Mouse (Mus musculus): ENCODE data around the gene Olfr839-ps1. TPM values are rescaled to one million over a fixed set of nuclear protein-coding genes. Genes with fewer than 3 reads are reported as not detected.

The Olfr839-ps1 gene
- under 1 TPM; 0.05 to 0.08 TPM for total RNA-seq (2021)
- long read RNA-seq, experiment 1 = 0 reads
- long read RNA-seq, experiment 2 = 0 reads

DNA sequence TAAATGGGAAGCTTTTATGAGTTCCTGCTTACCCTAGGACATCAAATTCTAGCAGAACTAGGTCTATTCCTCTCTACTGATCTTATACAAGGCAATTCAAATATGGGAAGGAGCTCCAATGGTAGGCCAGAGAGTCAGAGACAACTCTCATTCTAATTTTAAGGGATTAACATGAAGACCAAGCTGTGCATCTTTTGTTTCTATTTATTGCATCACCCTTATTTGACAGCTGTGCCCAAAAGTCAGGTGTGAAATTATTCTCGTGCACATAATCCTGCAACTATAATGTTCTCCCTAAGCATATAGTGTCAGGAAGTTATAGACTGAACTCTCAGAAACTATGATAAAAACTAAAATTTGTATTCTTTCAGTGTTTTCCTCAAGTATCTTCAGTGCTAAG, at the start of gene Olfr839-ps1:
TSS of gene Olfr839-ps1 (minus strand) at position 101 of the 400 bp plus-strand sequence.
- Histone ChIP-seq H3K27ac (no peak within 1 kb of the TSS), H3K4me3 (no peak within 1 kb of the TSS)
- no peak for DNase-seq (ENCODE audit: low spot score in 2 of 2)
- TF ChIP-seq CTCF (conservative IDR thresholded peaks at IDR 0.05) = no peak

DNA sequence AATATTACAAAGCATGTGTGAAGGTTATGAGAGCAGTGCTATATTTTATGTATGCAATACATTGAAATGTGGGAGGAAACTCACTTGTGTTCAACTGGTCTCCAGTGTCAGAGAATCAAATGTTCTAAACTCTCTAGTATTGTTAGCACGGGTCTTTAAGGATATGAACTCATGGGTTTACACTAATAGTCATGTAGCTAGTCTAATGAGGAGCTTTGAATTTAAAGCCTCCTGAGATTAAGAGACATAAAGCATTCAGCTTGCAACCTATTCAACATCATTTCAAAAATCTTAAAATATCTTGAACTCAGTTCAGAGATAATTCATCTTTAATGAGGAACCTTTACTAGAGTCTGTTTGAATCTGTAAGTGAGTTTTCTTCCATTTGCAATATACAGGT, 41.1 kb downstream of the Olfr839-ps1 start, which contains the start of gene Olfr837:
TSS of gene Olfr837 (plus strand) at position 301 of the 400 bp plus-strand sequence.
- H3K4me3 ChIP-seq = no peak within 1 kb of the TSS
- no peak within 1 kb of the TSS for H3K27ac ChIP-seq
- DNase-seq (ENCODE audit: low spot score in 2 of 2) = no peak
- TF ChIP-seq CTCF (conservative IDR thresholded peaks at IDR 0.05) = no peak

DNA sequence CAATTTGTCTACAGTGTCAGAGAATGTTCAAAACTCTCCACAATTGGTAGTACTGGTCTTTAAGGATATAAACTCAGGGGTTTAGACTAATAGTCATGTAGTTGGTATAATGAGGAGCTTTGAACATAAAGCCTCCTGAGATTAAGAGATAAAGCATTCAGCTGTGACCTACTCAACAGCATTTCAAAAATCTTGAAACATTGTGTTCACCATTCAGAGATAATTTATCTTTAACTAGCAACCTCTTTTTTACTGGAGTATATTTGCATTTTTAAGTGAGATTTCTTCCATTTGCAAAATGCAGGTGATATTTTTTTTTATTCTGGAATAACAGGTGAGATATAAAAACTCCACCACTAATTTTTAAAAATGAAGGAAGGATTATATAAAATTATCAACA, 57.0 kb downstream of the Olfr839-ps1 start, which contains the start of gene Olfr836:
TSS of gene Olfr836 (plus strand) at position 301 of the 400 bp plus-strand sequence.
- H3K4me3 ChIP-seq = no peak within 1 kb of the TSS
- TF ChIP-seq CTCF (conservative IDR thresholded peaks at IDR 0.05) = no peak
- no peak for DNase-seq (ENCODE audit: low spot score in 2 of 2)
- H3K27ac ChIP-seq = no peak within 1 kb of the TSS

Other genes starting within 250 kb of the Olfr839-ps1 start
- not detected for gene Olfr832, start 240.2 kb downstream of the Olfr839-ps1 start, total RNA-seq (2021)
- not detected for gene Olfr834, start 189.3 kb downstream of the Olfr839-ps1 start, total RNA-seq (2021)
- not detected for gene Olfr835, start 144.6 kb downstream of the Olfr839-ps1 start, total RNA-seq (2021)
- gene Olfr836, start 56.9 kb downstream of the Olfr839-ps1 start, total RNA-seq (2021) = not detected
- not detected for gene Olfr837, start 41.0 kb downstream of the Olfr839-ps1 start, total RNA-seq (2021)
- gene Olfr843, start 74.7 kb upstream of the Olfr839-ps1 start, total RNA-seq (2021) = not detected
- not detected for gene Olfr844, start 139.0 kb upstream of the Olfr839-ps1 start, total RNA-seq (2021)
- gene Olfr845, start 159.1 kb upstream of the Olfr839-ps1 start, total RNA-seq (2021) = not detected
- not detected for gene Olfr846, start 186.7 kb upstream of the Olfr839-ps1 start, total RNA-seq (2021)
- not detected for gene Olfr847, start 201.4 kb upstream of the Olfr839-ps1 start, total RNA-seq (2021)

Measured in layer of hippocampus, adult 2 months (tissue).